Mouse (Mus musculus): ENCODE results near the gene Ttc32.
"Not testable (repeated sequence)": the region's sequence is repeated elsewhere in the genome, so short reads cannot be mapped to it uniquely, and the experiment has no call there.

Ttc32 gene

GRCm38 (mm10) chr12:9020431-9020830, 9.4 kb upstream of the Ttc32 start:
- H3K9me3 ChIP-seq (ENCODE audit: low read length): no peaks in the 10 kb centered on the region
- peaks cover 13% of the 10 kb centered on the region for H3K4me1 ChIP-seq (replicated peaks; ENCODE audit: low read depth, low read length)
- no peak for TF ChIP-seq POU5F1 (IDR thresholded peaks at IDR 0.05; ENCODE audit: borderline replicate concordance, low read length)
- H3K36me3 ChIP-seq (ENCODE audit: insufficient read depth, low read length): peaks cover 41% of the 10 kb centered on the region
- H3K27me3 ChIP-seq (ENCODE audit: insufficient read depth, low read length): no peaks in the 10 kb centered on the region
- H3K4me3 ChIP-seq (replicated peaks; ENCODE audit: low read length): no peak overlapping the region

GRCm38 (mm10) chr12:9020986-9021385, 8.8 kb upstream of the Ttc32 start:
- H3K27me3 ChIP-seq (ENCODE audit: insufficient read depth, low read length): no peaks in the 10 kb centered on the region
- peaks cover 42% of the 10 kb centered on the region for H3K36me3 ChIP-seq (ENCODE audit: insufficient read depth, low read length)
- no peaks in the 10 kb centered on the region for H3K9me3 ChIP-seq (ENCODE audit: low read length)
- no peak overlapping the region for H3K4me3 ChIP-seq (replicated peaks; ENCODE audit: low read length)
- H3K4me1 ChIP-seq (replicated peaks; ENCODE audit: low read depth, low read length): peaks cover 13% of the 10 kb centered on the region
- TF ChIP-seq NANOG (IDR thresholded peaks at IDR 0.05; ENCODE audit: borderline replicate concordance, low read length) (no peak), POU5F1 (IDR thresholded peaks at IDR 0.05; ENCODE audit: borderline replicate concordance, low read length) (no peak), CTCF (conservative IDR thresholded peaks at IDR 0.05; ENCODE audit: low read length) (no peak)

GRCm38 (mm10) chr12:9023031-9023430, 6.8 kb upstream of the Ttc32 start:
- H3K4me3 ChIP-seq (replicated peaks; ENCODE audit: low read length): no peak overlapping the region
- no peaks in the 10 kb centered on the region for H3K9me3 ChIP-seq (ENCODE audit: low read length)
- H3K27me3 ChIP-seq (ENCODE audit: insufficient read depth, low read length): no peaks in the 10 kb centered on the region
- peaks cover 30% of the 10 kb centered on the region for H3K36me3 ChIP-seq (ENCODE audit: insufficient read depth, low read length)
- H3K4me1 ChIP-seq (replicated peaks; ENCODE audit: low read depth, low read length): peaks cover 13% of the 10 kb centered on the region
- TF ChIP-seq CTCF (conservative IDR thresholded peaks at IDR 0.05; ENCODE audit: low read length) (no peak), POU5F1 (IDR thresholded peaks at IDR 0.05; ENCODE audit: borderline replicate concordance, low read length) (no peak)

GRCm38 (mm10) chr12:9024071-9024470, 5.7 kb upstream of the Ttc32 start:
- no peaks in the 10 kb centered on the region for H3K27me3 ChIP-seq (ENCODE audit: insufficient read depth, low read length)
- H3K4me1 ChIP-seq (replicated peaks; ENCODE audit: low read depth, low read length): peaks cover 13% of the 10 kb centered on the region
- peaks cover 23% of the 10 kb centered on the region for H3K36me3 ChIP-seq (ENCODE audit: insufficient read depth, low read length)
- H3K9me3 ChIP-seq (ENCODE audit: low read length): no peaks in the 10 kb centered on the region
- TF ChIP-seq CTCF (conservative IDR thresholded peaks at IDR 0.05; ENCODE audit: low read length): no peak
- no peak for TF ChIP-seq NANOG (IDR thresholded peaks at IDR 0.05; ENCODE audit: borderline replicate concordance, low read length)
- TF ChIP-seq POU5F1 (IDR thresholded peaks at IDR 0.05; ENCODE audit: borderline replicate concordance, low read length): no peak
- H3K4me3 ChIP-seq (replicated peaks; ENCODE audit: low read length): no peak overlapping the region

- TF ChIP-seq CTCF (conservative IDR thresholded peaks at IDR 0.05; ENCODE audit: low read length): no peak
- TF ChIP-seq NANOG (IDR thresholded peaks at IDR 0.05; ENCODE audit: borderline replicate concordance, low read length): no peak
- TF ChIP-seq POU5F1 (IDR thresholded peaks at IDR 0.05; ENCODE audit: borderline replicate concordance, low read length): no peak
- Histone ChIP-seq H3K4me1 (replicated peaks; ENCODE audit: low read depth, low read length) (peaks cover 13% of the 10 kb centered on the region), H3K27me3 (ENCODE audit: insufficient read depth, low read length) (no peaks in the 10 kb centered on the region), H3K9me3 (ENCODE audit: low read length) (no peaks in the 10 kb centered on the region), H3K4me3 (replicated peaks; ENCODE audit: low read length) (no peak overlapping the region), H3K36me3 (ENCODE audit: insufficient read depth, low read length) (peaks cover 19% of the 10 kb centered on the region)
Observed at GRCm38 (mm10) chr12:9024736-9025135, 5.1 kb upstream of the Ttc32 start.

GRCm38 (mm10) chr12:9026843-9027242, 3.0 kb upstream of the Ttc32 start:
- Histone ChIP-seq H3K9me3 (ENCODE audit: low read length) (no peaks in the 10 kb centered on the region), H3K36me3 (ENCODE audit: insufficient read depth, low read length) (peaks cover 19% of the 10 kb centered on the region), H3K27me3 (ENCODE audit: insufficient read depth, low read length) (no peaks in the 10 kb centered on the region), H3K4me3 (replicated peaks; ENCODE audit: low read length) (no peak overlapping the region), H3K4me1 (replicated peaks; ENCODE audit: low read depth, low read length) (peaks cover 5% of the 10 kb centered on the region)
- TF ChIP-seq POU5F1 (IDR thresholded peaks at IDR 0.05; ENCODE audit: borderline replicate concordance, low read length): no peak
- 0 out of 2 replicates have a peak, but pooled peaks have one; percentile 2 for TF ChIP-seq CTCF (conservative IDR thresholded peaks at IDR 0.05; ENCODE audit: low read length)

GRCm38 (mm10) chr12:9028816-9029215, 981 bp upstream of the Ttc32 start:
- H3K4me1 ChIP-seq (replicated peaks; ENCODE audit: low read depth, low read length); H3K9me3 ChIP-seq (ENCODE audit: low read length); H3K4me3 ChIP-seq (replicated peaks; ENCODE audit: low read length); H3K27me3 ChIP-seq (ENCODE audit: insufficient read depth, low read length): not testable (repeated sequence)
- H3K36me3 ChIP-seq (ENCODE audit: insufficient read depth, low read length): peaks cover 27% of the 10 kb centered on the region

- Histone ChIP-seq H3K9me3 (ENCODE audit: low read length) (no peaks in the 10 kb centered on the region), H3K4me3 (replicated peaks; ENCODE audit: low read length) (peak overlapping the region; percentile 89), H3K27me3 (ENCODE audit: insufficient read depth, low read length) (no peaks in the 10 kb centered on the region), H3K36me3 (ENCODE audit: insufficient read depth, low read length) (peaks cover 22% of the 10 kb centered on the region), H3K4me1 (replicated peaks; ENCODE audit: low read depth, low read length) (peaks cover 5% of the 10 kb centered on the region)
- peak; percentile 20 for TF ChIP-seq CTCF (conservative IDR thresholded peaks at IDR 0.05; ENCODE audit: low read length)
- TF ChIP-seq NANOG (IDR thresholded peaks at IDR 0.05; ENCODE audit: borderline replicate concordance, low read length): no peak
- no peak for TF ChIP-seq POU5F1 (IDR thresholded peaks at IDR 0.05; ENCODE audit: borderline replicate concordance, low read length)
Observed at GRCm38 (mm10) chr12:9029506-9029887, 300 bp upstream of the Ttc32 start.

- H3K4me1 ChIP-seq (replicated peaks; ENCODE audit: low read depth, low read length): peaks cover 5% of the 10 kb centered on the region
- H3K36me3 ChIP-seq (ENCODE audit: insufficient read depth, low read length): peaks cover 14% of the 10 kb centered on the region
- peak overlapping the region; percentile 89 for H3K4me3 ChIP-seq (replicated peaks; ENCODE audit: low read length)
- H3K9me3 ChIP-seq (ENCODE audit: low read length): no peaks in the 10 kb centered on the region
- no peak for TF ChIP-seq CTCF (conservative IDR thresholded peaks at IDR 0.05; ENCODE audit: low read length)
- no peak for TF ChIP-seq POU5F1 (IDR thresholded peaks at IDR 0.05; ENCODE audit: borderline replicate concordance, low read length)
- no peak for TF ChIP-seq NANOG (IDR thresholded peaks at IDR 0.05; ENCODE audit: borderline replicate concordance, low read length)
- no peaks in the 10 kb centered on the region for H3K27me3 ChIP-seq (ENCODE audit: insufficient read depth, low read length)
Observed at GRCm38 (mm10) chr12:9031166-9031565, 1.4 kb downstream of the Ttc32 start.
